Mouse (Mus musculus): Measurements from ENCODE around the gene Smpdl3b.
"Not testable (repeated sequence)": the region's sequence is repeated elsewhere in the genome, so short reads cannot be mapped to it uniquely, and the experiment has no call there.

Gene Smpdl3b

DNA sequence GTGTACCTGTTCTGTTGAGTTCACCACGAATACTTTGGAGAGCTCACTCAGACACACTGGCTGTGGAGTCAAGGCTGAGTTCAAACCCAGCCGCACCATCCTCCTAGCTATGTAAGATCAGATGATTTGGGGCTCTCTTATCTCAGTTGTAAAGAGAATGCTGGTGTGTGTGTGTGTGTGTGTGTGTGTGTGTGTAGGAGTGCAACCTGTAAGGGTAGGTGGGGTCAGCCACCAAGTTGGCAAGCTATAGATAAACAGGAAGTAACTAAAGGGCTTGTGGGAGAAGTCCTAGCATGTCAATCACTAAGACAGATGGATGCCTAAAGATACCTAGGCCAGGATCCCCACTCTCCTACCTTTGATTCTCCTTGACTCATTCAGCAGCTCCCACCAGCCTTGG lies 26.7 kb upstream of the Smpdl3b start:
- in situ Hi-C loops (cut with MboI, MseI): loop anchor here in 1 of 2 experiments (25.0 kb wide), 1 partner anchor 1871 kb away; the partner anchor contains the start of gene Laptm5

DNA sequence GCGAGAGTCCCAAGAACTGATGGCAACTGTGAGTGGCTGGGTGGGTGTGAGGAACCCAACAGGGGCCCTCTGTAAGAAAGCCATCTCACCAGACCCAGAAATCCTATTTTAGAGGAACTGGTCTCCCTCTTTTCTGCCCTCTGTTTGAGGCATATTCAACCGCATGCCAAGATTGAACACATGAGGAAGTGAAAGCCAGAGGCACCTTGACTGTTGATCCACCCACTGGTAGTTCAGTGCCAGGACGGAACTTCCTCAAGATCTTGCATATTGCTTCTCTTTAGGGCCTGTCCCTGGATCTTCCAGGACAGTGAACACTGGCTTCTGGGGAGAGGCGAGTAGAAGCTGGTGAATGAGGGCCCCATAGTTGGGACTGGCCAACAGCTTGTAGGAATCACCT lies 23.2 kb upstream of the Smpdl3b start:
- in situ Hi-C loops (cut with MboI, MseI): loop anchor here in 1 of 2 experiments (25.0 kb wide), 1 partner anchor 1868 kb away; the partner anchor contains the start of gene Laptm5

DNA sequence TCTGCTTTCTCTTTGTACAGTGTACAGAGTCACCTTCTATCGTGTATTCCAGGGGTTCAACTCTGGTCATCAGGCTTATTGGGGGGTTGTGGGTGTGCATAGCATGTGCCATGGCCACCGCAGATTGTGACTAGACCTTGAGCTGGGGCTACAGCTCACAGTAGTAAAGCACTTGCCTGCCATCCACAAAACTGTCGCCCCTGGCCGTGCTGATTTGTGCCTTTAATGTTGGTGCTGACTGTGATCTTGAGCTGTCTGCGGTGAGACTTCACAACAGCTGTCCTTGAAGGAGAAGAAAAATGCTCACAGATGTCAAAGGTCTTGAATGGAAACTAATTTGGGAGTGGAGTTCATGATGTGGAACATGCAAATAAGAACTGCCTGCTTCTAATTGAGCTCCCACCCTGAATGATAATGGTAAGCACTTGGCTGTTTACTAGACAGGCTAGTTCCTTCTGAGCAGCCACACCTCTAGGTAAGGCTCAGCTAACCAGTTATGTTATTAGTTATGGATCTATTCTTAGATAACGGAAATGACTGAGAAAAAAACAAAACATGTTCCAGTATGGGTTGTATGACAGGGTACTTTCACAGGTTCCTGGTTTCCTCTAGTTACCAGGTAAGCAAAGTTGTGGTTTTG lies 21.6 kb upstream of the Smpdl3b start:
- in situ Hi-C loops (cut with MboI, MseI): loop anchor here (5.0 to 25.0 kb wide), 3 partner anchors 44 to 1866 kb away; partner anchors contain the start of gene Laptm5 (in 1 of the 2)

DNA sequence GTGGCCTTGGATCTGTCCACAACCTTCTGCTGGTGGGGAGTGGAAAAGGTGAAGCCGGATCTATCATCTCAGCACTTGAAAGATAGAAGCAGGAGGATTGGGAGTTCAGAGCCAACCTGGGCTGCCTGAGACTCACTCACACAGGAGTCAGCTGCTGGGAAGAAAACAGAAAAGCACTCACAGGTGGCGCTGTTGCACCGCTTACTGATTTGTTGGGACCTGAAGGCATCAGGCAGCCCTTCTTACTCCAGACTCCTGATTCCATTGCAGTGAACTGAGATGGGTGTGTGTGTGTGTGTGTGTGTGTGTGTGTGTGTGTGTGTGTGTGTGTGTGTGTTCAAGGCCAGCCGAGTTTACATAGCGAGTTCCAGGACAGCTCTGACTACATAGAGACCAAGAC lies 19.7 kb upstream of the Smpdl3b start:
- in situ Hi-C loops (cut with MboI, MseI): loop anchor here (5.0 to 25.0 kb wide), 3 partner anchors 46 to 1864 kb away; partner anchors contain the start of gene Laptm5 (in 1 of the 2)

DNA sequence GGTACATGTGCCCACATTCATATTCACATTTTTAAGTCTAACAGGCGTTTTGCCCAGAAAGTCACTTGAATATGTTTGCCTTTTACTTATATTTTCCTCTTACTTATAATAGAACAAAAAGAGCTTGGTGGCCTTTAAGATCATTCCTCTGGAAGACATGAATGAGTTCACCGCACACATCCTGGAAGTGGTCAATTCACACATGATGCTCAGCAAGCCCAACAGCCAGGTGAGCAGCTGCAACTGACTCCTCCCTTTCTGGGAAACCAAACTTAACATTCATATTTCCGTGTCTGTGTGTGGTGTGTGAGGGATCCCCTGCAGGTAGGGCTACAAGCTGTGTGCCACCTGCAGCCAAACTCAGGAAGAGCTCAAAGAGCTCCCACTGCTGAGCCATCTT lies 17.9 kb upstream of the Smpdl3b start:
- in situ Hi-C loops (cut with MboI, MseI): loop anchor here (5.0 to 25.0 kb wide), 3 partner anchors 47 to 1863 kb away; partner anchors contain the start of gene Laptm5 (in 1 of the 2)

DNA sequence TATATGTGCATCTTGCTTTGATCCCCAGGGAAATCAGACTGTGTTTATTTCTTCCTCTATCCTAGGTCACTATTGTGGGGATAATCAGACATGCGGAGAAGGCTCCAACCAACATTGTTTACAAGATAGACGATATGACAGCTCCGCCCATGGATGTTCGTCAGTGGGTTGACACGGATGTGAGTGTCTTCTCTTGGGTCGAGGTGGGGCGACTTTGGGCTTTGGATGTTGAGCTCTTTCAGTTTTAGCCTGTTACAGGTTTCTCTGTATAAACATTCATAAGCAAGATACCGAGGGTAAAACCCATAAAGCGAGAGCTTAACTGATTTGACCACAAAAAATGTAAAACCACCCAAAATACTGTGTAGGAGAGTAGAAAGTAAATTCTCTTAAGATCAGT lies 14.7 kb upstream of the Smpdl3b start:
- in situ Hi-C loops (cut with MboI, MseI): no loop called here

DNA sequence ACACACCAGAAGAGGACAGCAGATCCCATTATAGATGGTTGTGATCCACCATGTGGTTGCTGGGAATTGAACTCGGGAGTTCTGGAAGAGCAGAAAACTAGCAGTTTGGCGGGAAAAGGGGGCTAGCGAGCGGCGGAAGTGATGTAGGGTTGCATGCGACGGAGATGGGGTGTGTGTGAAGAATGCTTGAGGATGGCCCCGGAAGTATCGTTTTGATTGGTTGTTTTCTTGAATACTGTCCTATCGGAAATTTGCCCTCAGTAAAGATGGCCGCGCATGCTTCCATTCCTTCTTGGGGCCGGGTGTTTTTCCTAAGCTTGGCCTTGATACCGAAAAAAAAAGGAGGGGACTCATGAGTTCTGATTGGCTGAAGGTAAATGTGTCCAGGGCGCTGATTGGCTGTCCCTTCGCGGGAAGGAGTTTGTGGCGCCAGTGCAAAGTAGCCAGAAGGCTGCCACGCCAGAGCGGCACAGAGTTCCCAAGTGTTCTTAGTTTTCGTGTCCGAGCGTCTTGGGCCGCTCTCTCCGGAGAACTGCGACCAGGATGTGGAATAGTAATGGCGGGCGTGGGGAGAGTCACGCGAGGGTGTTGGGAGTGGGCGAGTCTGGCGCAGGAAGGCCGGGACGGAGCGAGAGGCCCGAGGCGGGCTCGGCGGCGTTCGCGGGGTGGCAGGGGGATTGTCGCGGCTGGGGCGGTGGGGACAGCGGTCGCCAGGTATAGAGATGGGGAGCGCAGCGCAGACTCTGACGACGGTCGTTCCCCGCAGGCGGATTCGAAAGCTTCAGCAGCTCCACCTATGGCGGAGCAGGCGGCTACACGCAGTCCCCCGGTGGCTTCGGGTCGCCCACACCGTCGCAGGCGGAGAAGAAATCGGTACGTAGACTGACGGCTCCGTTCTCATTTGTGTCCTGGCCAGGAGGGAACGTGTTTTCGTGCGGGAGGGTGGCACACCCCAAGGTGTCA lies 11.1 kb upstream of the Smpdl3b start, which contains the start of gene Rpa2:
TSS of gene Rpa2 (plus strand) at position 419 of the 963 bp plus-strand sequence.
- in situ Hi-C loops (cut with MboI, MseI): no loop called here

DNA sequence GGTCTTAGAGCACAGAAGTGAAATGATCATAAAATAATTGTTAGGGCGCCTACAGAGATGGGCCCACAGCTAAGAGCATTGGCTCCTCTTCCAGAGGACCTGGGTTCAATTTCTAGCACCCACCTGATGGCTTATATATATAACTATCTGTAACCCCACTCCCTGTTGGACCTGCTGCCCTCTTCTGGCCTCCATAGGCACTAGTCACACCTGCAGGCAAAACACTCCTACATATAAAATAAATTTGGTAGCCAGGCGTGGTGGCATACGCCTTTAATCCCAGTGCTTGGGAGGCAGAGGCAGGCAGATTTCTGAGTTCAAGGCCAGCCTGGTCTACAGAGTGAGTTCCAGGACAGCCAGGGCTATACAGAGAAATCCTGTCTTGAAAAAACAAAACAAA lies 6.1 kb upstream of the Smpdl3b start:
- in situ Hi-C loops (cut with MboI, MseI): not testable (repeated sequence)

DNA sequence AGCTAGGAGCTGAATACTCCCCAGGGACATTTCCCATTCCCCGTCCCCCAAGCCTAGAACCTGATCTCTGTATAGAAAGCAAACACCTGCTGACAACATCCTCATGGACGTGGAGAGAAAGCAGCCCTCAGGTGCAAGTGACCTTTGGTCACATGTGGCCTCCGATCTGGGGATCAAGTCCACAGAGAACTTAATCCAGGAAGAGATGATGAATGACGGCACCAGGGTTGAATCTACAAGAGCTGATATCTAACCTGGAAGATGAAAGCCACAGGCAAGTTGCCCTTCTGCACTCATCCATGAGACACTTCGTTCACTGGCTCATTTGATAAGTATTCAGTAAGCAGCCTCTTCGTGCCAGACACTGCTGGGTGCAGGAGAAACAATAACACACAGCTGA lies 5.5 kb upstream of the Smpdl3b start:
- in situ Hi-C loops (cut with MboI, MseI): no loop called here

DNA sequence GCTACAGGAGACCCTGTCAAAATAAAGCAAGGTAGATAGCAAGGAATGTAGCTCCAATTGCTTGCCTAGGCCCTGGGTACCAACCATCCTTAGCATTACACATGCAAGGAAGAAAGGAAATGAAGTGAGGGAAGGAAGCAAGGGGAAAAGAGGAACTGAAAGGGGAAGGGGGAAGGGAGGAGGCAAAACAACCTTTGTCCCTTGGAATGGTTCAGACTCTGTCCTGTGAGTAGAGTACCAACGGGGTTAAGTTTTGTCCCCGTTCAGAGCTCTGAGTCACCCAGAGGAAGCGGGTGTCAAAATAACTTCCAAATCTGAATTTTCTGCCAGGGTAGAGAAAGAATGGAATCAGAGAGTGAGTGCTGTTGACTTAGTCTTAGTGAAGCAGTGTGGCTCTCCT lies 3.2 kb upstream of the Smpdl3b start:
- in situ Hi-C loops (cut with MboI, MseI): no loop called here

DNA sequence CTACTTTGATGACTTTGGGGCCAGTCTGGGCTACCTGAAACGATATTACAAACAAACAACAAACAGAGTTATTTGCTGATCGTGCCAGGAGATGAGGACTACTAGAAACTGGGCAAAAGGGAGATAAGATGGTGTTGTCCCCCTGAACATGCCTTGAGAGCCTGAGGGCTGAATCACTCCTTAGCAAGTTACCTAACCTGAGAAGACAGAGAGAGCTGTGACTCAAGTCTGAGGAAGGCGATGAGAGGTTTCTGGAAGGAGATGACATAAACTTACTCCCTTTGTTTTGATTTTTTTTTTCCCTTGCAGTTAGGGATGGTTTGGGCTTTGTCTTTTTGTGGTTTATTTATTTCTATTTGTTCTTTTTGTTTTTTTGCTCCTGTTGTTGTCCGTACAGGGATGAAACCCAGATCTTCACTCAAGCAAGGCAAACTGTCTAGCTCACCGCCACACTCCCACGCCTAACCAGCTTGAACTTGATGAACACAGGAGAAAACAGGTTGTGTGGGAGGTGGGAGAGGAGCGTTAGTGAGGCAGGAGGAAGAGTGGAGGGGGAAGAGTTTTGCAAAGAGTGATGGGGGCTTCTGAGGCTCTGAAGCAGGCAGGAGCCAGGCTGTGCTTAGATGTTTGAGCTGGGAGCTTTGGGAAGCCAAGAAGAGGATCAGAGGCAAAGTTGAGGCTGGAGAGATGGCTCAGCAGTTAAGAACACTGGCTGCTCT lies 740 bp upstream of the Smpdl3b start:
- in situ Hi-C loops (cut with MboI, MseI): no loop called here

DNA sequence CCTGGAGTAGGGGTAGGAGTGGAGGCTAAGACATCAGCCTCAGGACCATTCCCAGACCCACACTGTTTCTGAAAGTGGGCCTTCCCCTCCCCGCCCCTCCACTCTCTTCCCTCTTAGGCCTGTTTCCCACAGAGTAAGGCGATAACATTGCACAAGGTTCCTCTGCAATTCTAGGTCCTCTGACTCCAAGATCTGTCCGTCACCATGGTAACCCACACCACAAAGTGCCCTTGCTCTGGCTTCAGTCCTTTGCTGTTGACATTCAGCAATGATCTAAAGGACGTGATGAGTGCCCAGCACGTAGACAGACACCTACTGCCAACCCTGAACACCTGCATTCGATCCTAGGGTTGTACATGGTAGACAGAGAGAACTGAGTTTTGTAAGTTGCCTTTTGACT lies 4.1 kb downstream of the Smpdl3b start:
- in situ Hi-C loops (cut with MboI, MseI): no loop called here

DNA sequence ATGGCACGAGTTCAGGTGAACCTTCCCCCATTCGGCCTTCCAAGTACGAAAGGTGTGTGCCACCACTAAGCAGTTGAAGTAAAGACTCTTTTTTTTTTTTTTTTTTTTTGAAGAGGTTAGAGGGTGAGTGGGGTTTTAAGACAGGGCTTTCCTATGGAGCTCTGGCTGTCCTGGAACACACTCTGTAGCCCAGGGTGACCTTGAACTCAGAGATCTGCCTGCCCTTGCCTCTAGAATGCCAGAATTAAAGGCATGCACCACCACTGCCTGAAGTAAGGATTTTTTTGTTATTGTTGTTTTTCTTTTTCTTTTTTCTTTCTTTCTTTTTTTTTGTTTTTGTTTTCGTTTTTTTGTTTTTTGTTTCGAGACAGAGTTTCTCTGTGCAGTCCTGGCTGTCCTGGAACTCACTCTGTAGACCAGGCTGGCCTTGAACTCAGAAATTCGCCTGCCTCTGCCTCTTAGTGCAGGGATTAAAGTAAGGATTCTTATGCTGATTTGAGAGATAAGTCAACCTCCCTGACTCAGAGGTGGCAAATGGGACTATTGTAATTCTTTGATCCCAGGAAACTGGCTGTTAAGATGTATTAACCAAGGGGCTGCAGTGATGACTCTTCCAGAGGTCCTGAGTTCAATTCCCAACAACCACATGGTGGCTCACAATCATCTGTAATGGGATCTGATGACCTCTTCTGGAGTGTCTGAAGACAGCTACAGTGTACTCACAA lies 7.6 kb downstream of the Smpdl3b start:
- in situ Hi-C loops (cut with MboI, MseI): no loop called here

DNA sequence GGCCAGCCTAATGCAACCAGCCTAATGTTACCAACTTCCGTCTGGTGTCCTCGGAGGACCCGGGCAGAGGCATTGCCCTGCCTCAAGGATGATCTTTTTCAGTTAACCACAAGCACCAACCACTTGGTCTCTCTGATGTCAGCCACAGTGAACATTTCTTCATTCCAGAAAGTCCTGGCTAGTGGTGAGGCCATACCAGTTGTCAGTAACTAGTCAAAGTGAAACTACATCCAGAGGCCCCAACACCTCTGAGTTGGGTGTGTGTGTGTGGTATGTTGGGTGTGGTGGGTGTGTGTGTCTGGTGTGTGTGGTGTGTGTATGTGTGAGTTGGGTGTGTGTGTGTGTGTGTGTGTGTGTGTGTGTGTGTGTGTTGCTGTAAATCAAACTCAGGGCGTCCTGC lies 8.3 kb downstream of the Smpdl3b start:
- in situ Hi-C loops (cut with MboI, MseI): no loop called here

DNA sequence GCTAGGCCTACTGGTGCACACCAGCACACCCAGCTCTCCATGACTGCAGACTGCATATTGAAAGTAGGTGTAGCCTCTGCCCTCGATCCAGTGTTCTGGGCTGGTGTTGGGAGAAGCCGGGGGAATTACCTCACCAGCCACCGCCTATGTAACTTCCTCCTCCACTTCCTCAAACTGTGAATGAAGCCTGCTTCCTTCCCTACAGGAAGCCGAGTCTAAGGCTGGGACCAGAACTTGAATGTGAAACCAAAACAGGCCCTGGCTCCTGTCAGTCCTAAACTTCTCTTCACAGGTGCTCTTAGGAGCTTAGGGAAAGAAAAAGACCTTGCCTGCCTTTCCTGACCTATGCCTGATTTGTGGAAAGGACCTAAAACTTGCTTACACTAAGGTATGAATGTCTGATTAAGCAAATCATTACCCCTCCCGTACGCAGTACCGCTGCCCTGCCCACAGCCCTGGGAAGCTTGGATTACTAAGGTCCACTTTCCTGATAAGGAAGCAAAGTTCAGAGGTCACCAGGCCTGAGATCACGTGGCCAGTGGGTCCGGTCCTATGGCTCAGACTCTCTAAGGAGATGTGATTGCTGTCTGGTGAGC lies 9.3 kb downstream of the Smpdl3b start:
- in situ Hi-C loops (cut with MboI, MseI): no loop called here

DNA sequence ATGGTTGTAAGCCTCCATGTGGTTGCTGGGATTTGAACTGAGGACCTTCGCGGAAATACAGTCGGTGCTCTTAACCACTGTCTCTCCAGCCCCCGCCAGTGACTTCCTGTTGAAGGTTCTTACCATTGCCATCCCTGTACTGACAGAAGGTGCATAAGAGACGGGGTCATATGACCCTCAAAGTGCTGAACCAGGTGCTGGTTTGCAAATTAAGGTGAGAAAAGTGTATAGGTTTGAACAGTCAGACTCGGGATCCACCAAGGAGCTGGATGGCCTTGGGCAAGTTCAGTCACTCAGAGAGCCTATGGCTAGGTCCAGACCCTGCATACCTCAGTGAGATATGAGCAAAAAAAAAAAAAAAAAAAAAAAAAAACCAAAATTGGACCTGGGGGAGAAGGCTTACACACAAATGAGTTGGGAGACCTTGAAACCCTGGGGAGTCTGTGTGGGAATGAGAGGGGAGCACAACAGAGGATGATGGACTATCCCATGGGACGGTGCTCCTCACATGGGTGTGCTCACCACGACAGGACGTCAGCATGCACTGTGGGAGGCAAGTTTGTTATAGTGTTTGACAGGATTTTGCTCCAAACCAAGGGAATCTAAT lies 10.0 kb downstream of the Smpdl3b start:
- in situ Hi-C loops (cut with MboI, MseI): no loop called here

DNA sequence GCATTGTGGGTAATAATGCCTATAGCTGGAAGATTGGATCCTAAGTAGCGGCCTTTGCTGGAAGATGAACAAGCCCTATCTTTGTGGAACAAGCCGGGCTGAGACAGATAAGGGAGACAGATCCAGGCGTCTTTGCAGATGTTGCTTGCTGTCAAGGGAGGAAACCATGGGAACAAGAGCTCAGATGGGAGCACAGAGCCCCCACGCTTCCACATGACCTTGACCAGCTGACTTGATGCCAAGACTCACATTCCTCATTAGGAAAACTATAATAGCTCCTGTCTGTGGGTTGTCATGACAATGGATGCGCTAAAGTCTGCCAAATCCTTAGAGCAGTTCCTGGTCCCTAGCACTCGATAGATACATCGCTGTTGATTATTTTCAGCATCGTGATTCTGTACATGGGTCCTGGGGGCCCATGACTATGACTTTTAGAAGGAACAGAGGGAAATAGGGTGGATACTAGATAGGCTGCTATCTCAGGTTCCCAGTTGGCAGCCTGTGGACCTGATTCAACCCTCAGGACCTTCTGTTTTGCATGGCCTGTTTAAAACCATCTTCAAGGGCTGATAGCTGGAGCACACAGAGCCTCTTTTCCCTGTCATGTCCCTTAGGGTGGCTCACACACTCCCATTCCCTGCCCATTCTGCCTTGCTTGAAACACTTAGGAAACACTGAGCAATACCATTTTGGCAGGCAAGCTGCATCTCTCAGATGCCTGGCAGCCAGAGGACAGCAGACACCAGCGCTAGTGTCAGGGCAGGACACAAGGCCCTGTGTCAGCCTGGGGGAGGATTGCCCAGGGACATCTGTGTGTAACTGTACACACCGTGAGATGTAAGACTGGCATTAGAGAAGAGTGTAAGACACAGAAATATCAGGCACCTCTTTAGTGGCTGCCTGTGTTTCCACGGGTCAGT lies 12.8 kb downstream of the Smpdl3b start:
- in situ Hi-C loops (cut with MboI, MseI): no loop called here

DNA sequence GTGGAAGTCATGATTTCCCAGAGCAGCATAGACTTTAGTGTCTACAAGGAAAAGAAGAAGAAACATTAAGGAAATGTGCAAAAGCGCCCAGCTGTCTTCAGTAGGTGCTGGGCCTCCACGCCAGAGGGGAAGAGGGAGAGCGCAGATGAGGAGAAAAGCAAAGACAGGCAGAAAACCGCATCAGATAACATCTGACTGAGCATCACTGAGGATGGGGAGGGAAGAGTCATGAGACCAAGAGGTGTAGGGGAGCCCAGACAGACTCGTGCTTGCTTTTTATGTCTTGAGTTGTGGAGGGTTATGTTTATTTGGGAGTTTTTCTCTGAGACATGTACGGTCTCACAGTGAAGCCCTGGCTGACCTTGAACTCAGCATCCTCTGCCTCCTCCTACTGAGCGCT lies 15.6 kb downstream of the Smpdl3b start:
- in situ Hi-C loops (cut with MboI, MseI): no loop called here

DNA sequence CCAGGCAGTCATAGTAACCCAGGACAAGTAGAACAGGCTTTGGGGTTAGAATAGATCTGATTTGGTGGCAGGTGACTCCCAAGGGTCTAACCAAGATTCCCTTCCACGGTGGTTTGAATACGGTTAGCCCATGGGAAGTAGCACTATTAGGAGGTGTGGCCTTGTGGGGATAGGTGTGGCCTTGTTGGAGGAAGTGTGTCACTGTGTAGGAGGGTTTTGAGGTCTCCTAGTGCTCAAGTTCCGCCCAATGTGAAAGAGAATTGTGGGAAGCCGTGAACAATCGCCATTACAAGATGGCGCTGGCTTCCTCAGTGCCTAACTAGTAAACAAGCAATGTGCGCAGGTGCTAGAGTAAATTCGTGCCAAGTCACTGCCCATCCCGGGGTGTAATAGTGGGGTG lies 19.9 kb downstream of the Smpdl3b start:
- in situ Hi-C loops (cut with MboI, MseI): not testable (repeated sequence)

Data from T-helper 17 cell (primary cell).